ENCODE assay signal across 8 mouse cellular contexts in genomic region chr1:162570260-162570748, GRCm38 (mm10). TPM values are rescaled to one million over a fixed set of nuclear protein-coding genes. Genes with fewer than 3 reads are reported as not detected.
DNase-seq lines count a peak whose midpoint lies in the region; ATAC-seq lines count a peak whose summit lies in the region.

Gene Vamp4 (plus strand): TSS chr1:162570515.

- peak within 1 kb of the TSS; percentile 69 for H3K4me3 ChIP-seq in embryonic facial prominence, embryonic 14.5 days (ENCODE audit: low read depth, low read length)
- peak within 1 kb of the TSS; percentile 97 for H3K4me3 ChIP-seq in limb, embryonic 15.5 days

- DNase-seq in 3T3-L1 (ENCODE audit: low read depth, low spot score), result peak; percentile 92
- DNase-seq in adrenal gland, postnatal 4 days (ENCODE audit: low spot score in 2 of 2), result peak; percentile 81 to 89
- peak; percentile 97 for DNase-seq in embryonic facial prominence, embryonic 14.5 days (ENCODE audit: low spot score)
- DNase-seq in heart, adult 8-10 months (ENCODE audit: low spot score), result peak; percentile 89
- peak; percentile 92 for DNase-seq in kidney, adult 9 months
- peak; percentile 81 to 94 for DNase-seq in monocyte, adult 2 months (ENCODE audit: low read depth in 1 of 2, low spot score in 2 of 2)
- DNase-seq in spleen, postnatal 36 days (ENCODE audit: low spot score in 2 of 2), result peak; percentile 90 to 93

- H3K27me3 ChIP-seq in embryonic facial prominence, embryonic 14.5 days (replicated peaks; ENCODE audit: control insufficient read depth, insufficient read depth, low read length), result no peaks in the 10 kb centered on the region
- no peaks in the 10 kb centered on the region for H3K27me3 ChIP-seq in limb, embryonic 15.5 days

- H3K4me2 ChIP-seq in embryonic facial prominence, embryonic 14.5 days (ENCODE audit: low read depth, low read length), result peak within 1 kb of the TSS; percentile 59
- peak within 1 kb of the TSS; percentile 64 for H3K4me2 ChIP-seq in limb, embryonic 15.5 days

- H3K27ac ChIP-seq in embryonic facial prominence, embryonic 14.5 days (replicated peaks; ENCODE audit: low read depth, low read length), result peak within 1 kb of the TSS; percentile 80
- H3K27ac ChIP-seq in limb, embryonic 15.5 days, result peak within 1 kb of the TSS; percentile 95

- H3K4me1 ChIP-seq in embryonic facial prominence, embryonic 14.5 days (ENCODE audit: control insufficient read depth, insufficient read depth, low read length), result peaks cover 5% of the 10 kb centered on the region; the same call in 1 of the 2 replicates
- H3K4me1 ChIP-seq in limb, embryonic 15.5 days, result 0 out of 2 replicates have a peak, but pooled peaks cover 3% of the 10 kb centered on the region

- WGBS in embryonic facial prominence, embryonic 14.5 days, result under 1% methylated on average over 38 of the region's 43 CpGs
- under 1% methylated on average over 38 of the region's 43 CpGs for WGBS in limb, embryonic 15.5 days

- ATAC-seq in embryonic facial prominence, embryonic 14.5 days (ENCODE audit: low read depth), result peak; percentile 98
- ATAC-seq in limb, embryonic 15.5 days (ENCODE audit: insufficient number of reproducible peaks, low FRiP score, low TSS enrichment, low read depth), result peak; percentile 97

- H3K36me3 ChIP-seq in embryonic facial prominence, embryonic 14.5 days (ENCODE audit: control insufficient read depth, insufficient read depth, low read length), result peaks cover 14% of the 10 kb centered on the region
- peaks cover 13% of the 10 kb centered on the region for H3K36me3 ChIP-seq in limb, embryonic 15.5 days

- peaks cover 6% of the 10 kb centered on the region for H3K9me3 ChIP-seq in embryonic facial prominence, embryonic 14.5 days (ENCODE audit: control insufficient read depth, low read length)
- peaks cover 5% of the 10 kb centered on the region; the same call in 1 of the 2 replicates for H3K9me3 ChIP-seq in limb, embryonic 15.5 days

- H3K9ac ChIP-seq in embryonic facial prominence, embryonic 14.5 days (ENCODE audit: low read depth, low read length), result peak within 1 kb of the TSS; percentile 83
- H3K9ac ChIP-seq in limb, embryonic 15.5 days, result peak within 1 kb of the TSS; percentile 99

RNA-seq across cellular contexts. Expression of gene Vamp4, which starts in this region (rescaled TPM):
- total RNA-seq in adrenal gland, postnatal 4 days (2021), result 10 to 100 TPM; 40.8 to 42.1 TPM
- polyA plus RNA-seq in embryonic facial prominence, embryonic 14.5 days (2014; fragmentation: Nextera tagmentation; extraction: Ambion mirVana), result 62.1 and 63.7 TPM in 2 replicates
- 10 to 100 TPM; 20.9 to 25.3 (median 24.1) TPM for total RNA-seq in heart, adult 8-10 months (2022)
- 82.5 and 84.5 TPM in 2 replicates for polyA plus RNA-seq in limb, embryonic 15.5 days (2015; fragmentation: Nextera tagmentation; extraction: Ambion mirVana)

Comparison
In these comparisons a context has a peak if more than half of its experiments do, and no peak if none do; other contexts are left out.
1. Peak in every context shown above with its lines: DNase-seq, ATAC-seq, H3K4me3 ChIP-seq and H3K27ac ChIP-seq.